Mouse (Mus musculus): ENCODE measurements at regions not wholly inside any gene's neighbourhood (a gene's known extent, or its start where the extent isn't known, plus 50 kb on each side); places are given as distances from the start of the nearest gene placed in this dataset.
A peak's percentile ranks its signal among the peaks of the same experiment; 100 is the strongest.

DNA sequence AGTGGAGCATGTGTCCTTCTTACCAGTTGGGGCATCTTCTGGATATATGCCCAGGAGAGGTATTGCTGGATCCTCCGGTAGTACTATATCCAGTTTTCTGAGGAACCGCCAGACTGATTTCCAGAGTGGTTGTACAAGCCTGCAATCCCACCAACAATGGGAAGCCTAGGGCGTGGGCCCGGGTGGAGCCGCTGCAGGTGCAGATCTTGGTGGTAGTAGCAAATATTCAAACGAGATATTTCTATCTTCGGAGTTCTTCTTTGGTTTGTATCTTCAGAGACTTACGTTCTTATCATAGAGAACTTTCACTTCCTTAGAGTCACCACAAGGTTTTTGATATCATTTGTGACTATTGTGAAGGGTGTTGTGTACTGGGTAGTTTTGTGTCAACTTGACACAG, 60.2 kb upstream of the Btbd35f28 start:
- DNase-seq: peak; percentile 31

Measured in adrenal gland, postnatal 14 days (tissue).